ENCODE assay signal across 8 mouse cellular contexts in genomic region chr12:24831153-24831963, GRCm38 (mm10). TPM values are rescaled to one million over a fixed set of nuclear protein-coding genes. Genes with fewer than 3 reads are reported as not detected.
A peak's percentile ranks its signal among the peaks of the same experiment; 100 is the strongest.
DNase-seq lines count a peak whose midpoint lies in the region; ATAC-seq and TF ChIP-seq lines count a peak whose summit lies in the region.

No protein-coding gene starts in this region.

- no peaks in the 10 kb centered on the region for H3K27me3 ChIP-seq in lung, postnatal 0 days (replicated peaks; ENCODE audit: insufficient read depth, low read length)

- H3K4me3 ChIP-seq in lung, postnatal 0 days (ENCODE audit: low read depth, low read length): peak overlapping the region; percentile 84

- H3K9me3 ChIP-seq in lung, postnatal 0 days (ENCODE audit: low read length): no peaks in the 10 kb centered on the region

- no peaks in the 10 kb centered on the region for H3K36me3 ChIP-seq in lung, postnatal 0 days (ENCODE audit: insufficient read depth, low read length)

- H3K4me1 ChIP-seq in lung, postnatal 0 days (ENCODE audit: insufficient read depth, low read depth, low read length): peaks cover 2% of the 10 kb centered on the region; the same call in 1 of the 2 replicates

- WGBS in lung, postnatal 0 days: 3% methylated on average over 46 of the region's 95 CpGs

- peak; percentile 86 to 91 for ATAC-seq in hematopoietic stem cell, adult 5-6 weeks (replicated peaks in 1 of 2; ENCODE audit: insufficient read depth in 1 of 2, low FRiP score in 2 of 2, low TSS enrichment in 1 of 2, low read depth in 1 of 2, poor library complexity in 2 of 2, severe bottlenecking in 2 of 2)
- peak; percentile 96 for ATAC-seq in lung, postnatal 0 days

- peak overlapping the region; percentile 79 for H3K27ac ChIP-seq in lung, postnatal 0 days (ENCODE audit: low read length)

- peak; percentile 92 for DNase-seq in MN1 (ENCODE audit: low spot score)
- DNase-seq in cerebellum, adult 8-10 months: peak; percentile 64
- DNase-seq in forelimb bud, embryonic 11.5 days (ENCODE audit: low read depth, low spot score): peak; percentile 99
- DNase-seq in layer of hippocampus, postnatal 10 days (ENCODE audit: low spot score in 2 of 2): peak; percentile 91 to 95
- DNase-seq in lung, postnatal 0 days (ENCODE audit: low spot score): peak; percentile 94
- peak; percentile 98 for DNase-seq in retina, embryonic 14.5 days (ENCODE audit: low spot score)
- DNase-seq in thymus, postnatal 36 days: peak; percentile 91 to 93

- TF ChIP-seq EP300 in lung, postnatal 0 days (IDR thresholded peaks at IDR 0.05): no peak

- peak; percentile 64 for TF ChIP-seq CTCF in lung, postnatal 0 days (IDR thresholded peaks at IDR 0.05)

- peak overlapping the region; percentile 65 for H3K9ac ChIP-seq in lung, postnatal 0 days (replicated peaks; ENCODE audit: low read depth)

- H3K4me2 ChIP-seq in lung, postnatal 0 days (replicated peaks; ENCODE audit: low read depth, low read length): peak overlapping the region; percentile 94

RNA-seq across cellular contexts. Expression of gene Mboat2, which starts 0.7 kb away (rescaled TPM):
- 20.1 and 23.3 TPM in 2 replicates for total RNA-seq in hematopoietic stem cell, adult 5-6 weeks (2017)
- 10 to 100 TPM; 55.7 to 57.8 TPM for total RNA-seq in layer of hippocampus, postnatal 10 days (2021)
- polyA plus RNA-seq in lung, postnatal 0 days (2015; fragmentation: Nextera tagmentation; extraction: Ambion mirVana): 32.1 and 36.0 TPM in 2 replicates

Comparison
In these comparisons a context has a peak if more than half of its experiments do, and no peak if none do; other contexts are left out.
1. Peak in every context shown above with its lines: DNase-seq, ATAC-seq, H3K4me3 ChIP-seq and H3K27ac ChIP-seq.